Mouse (Mus musculus) E14TG2a.4 (cell line): ENCODE results near the gene Rnf38.

ENCODE experiments used
- CTCF ChIP-seq: conservative IDR thresholded peaks from 2 replicates; pipeline ENCODE4 v1.5.1; 2014; ENCODE audit warnings: low read length
- NANOG ChIP-seq: IDR thresholded peaks from 2 replicates; pipeline ENCODE4 v1.6.1; 2014; ENCODE audit warnings: borderline replicate concordance, low read length, mixed read lengths
- POU5F1 ChIP-seq: IDR thresholded peaks from 2 replicates; pipeline ENCODE4 v1.6.1; 2014; ENCODE audit warnings: low read length, borderline replicate concordance

GRCm38 (mm10) chr4:44107339-44107738 is 126.2 kb downstream of the Rnf38 start:
- TF ChIP-seq CTCF (no peak), NANOG (no peak), POU5F1 (no peak)
